Mouse (Mus musculus): ENCODE measurements around the gene Pum1.

Pum1 gene

GRCm38 (mm10) chr4:130738527-130738926, 75.4 kb downstream of the Pum1 start:
- DNase-seq, result peak; percentile 58

- DNase-seq, result no peak
Observed at GRCm38 (mm10) chr4:130744058-130744457, 80.9 kb downstream of the Pum1 start.

- peak; percentile 71 for DNase-seq
Observed at GRCm38 (mm10) chr4:130745561-130746306, 82.6 kb downstream of the Pum1 start.

DNA sequence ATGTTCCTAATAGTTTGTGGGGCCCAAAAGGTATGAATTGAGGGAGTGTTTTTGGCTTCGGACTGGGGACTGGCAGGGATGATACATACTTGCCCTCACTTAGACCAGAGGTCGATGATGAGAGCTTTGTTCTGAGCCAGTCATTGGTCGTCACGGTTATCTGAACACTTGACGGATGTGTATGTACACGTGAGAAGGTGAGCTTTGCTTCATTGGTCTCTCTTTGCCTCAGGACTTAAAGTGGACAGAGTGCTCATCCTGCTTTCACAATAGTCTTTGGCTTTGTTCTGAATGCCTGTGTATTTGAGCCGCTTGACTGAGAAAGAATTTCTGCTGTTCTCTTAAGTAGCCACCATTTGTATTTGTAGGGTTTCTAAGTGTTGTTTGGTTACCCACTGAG, 86.4 kb downstream of the Pum1 start:
- no peak for DNase-seq

- DNase-seq, result no peak
Observed at GRCm38 (mm10) chr4:130751966-130752365, 88.8 kb downstream of the Pum1 start.

- DNase-seq, result no peak
Observed at GRCm38 (mm10) chr4:130752591-130752990, 89.5 kb downstream of the Pum1 start.

- no peak for DNase-seq
Observed at GRCm38 (mm10) chr4:130753755-130754154, 90.6 kb downstream of the Pum1 start.

- no peak for DNase-seq
Observed at GRCm38 (mm10) chr4:130754776-130755175, 91.7 kb downstream of the Pum1 start.

GRCm38 (mm10) chr4:130759875-130760274, 96.8 kb downstream of the Pum1 start:
- no peak for DNase-seq

GRCm38 (mm10) chr4:130761809-130762208, 98.7 kb downstream of the Pum1 start:
- no peak for DNase-seq

- no peak for DNase-seq
Observed at GRCm38 (mm10) chr4:130765399-130766160, 102.5 kb downstream of the Pum1 start.

- no peak for DNase-seq
Observed at GRCm38 (mm10) chr4:130766387-130766786, 103.3 kb downstream of the Pum1 start.

- DNase-seq, result no peak
Observed at GRCm38 (mm10) chr4:130766926-130767325, 103.8 kb downstream of the Pum1 start.

- DNase-seq, result no peak
Observed at GRCm38 (mm10) chr4:130773899-130774298, 110.8 kb downstream of the Pum1 start.

GRCm38 (mm10) chr4:130774822-130775221, 111.7 kb downstream of the Pum1 start:
- no peak for DNase-seq

GRCm38 (mm10) chr4:130777647-130778046, 114.5 kb downstream of the Pum1 start:
- DNase-seq, result no peak

DNA sequence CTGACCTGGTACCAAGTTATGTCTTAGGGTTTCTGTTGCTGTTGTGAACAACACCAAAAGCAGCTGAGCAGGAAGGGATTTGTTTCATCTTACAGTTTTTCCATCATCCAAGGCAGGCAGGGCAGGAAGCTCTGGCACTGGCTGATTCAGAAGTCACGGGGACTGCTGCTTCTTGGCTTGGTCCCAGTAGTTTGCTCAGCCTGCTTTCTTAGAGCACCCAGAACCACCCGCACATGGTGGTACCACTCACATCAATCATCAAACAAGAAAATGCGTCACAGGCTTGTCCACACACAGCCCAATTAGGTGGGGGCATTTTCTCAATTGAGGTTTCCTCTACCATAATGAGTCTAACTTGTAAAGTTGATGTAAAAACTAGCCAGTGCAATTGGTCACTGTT, 115.9 kb downstream of the Pum1 start:
- DNase-seq, result no peak

GRCm38 (mm10) chr4:130782492-130782891, 119.4 kb downstream of the Pum1 start:
- DNase-seq, result no peak

DNA sequence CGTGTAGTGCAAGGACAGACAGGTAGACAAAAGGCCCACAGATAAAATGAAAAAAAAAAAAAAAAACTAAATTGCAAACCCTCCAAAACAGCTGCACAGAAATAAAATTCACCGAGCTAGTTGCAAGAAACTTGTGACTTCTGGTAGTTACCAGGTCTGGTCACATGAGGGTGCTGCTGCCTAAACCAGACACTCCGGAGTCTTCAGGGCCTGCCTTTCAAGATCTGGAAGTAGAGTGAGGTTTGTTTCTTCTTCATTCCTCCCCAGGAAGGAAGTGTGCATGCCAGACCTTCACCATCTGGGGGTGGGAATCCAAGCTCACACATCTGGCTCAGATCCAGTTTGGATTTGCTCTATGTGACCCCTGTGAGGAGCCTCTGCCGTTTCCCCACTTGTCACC, 121.6 kb downstream of the Pum1 start:
- DNase-seq, result peak; percentile 72

GRCm38 (mm10) chr4:130787530-130787929, 124.4 kb downstream of the Pum1 start:
- DNase-seq, result no peak

GRCm38 (mm10) chr4:130790180-130790579, 127.1 kb downstream of the Pum1 start:
- peak; percentile 80 for DNase-seq

GRCm38 (mm10) chr4:130791811-130792375, 128.8 kb downstream of the Pum1 start:
- DNase-seq, result no peak

DNA sequence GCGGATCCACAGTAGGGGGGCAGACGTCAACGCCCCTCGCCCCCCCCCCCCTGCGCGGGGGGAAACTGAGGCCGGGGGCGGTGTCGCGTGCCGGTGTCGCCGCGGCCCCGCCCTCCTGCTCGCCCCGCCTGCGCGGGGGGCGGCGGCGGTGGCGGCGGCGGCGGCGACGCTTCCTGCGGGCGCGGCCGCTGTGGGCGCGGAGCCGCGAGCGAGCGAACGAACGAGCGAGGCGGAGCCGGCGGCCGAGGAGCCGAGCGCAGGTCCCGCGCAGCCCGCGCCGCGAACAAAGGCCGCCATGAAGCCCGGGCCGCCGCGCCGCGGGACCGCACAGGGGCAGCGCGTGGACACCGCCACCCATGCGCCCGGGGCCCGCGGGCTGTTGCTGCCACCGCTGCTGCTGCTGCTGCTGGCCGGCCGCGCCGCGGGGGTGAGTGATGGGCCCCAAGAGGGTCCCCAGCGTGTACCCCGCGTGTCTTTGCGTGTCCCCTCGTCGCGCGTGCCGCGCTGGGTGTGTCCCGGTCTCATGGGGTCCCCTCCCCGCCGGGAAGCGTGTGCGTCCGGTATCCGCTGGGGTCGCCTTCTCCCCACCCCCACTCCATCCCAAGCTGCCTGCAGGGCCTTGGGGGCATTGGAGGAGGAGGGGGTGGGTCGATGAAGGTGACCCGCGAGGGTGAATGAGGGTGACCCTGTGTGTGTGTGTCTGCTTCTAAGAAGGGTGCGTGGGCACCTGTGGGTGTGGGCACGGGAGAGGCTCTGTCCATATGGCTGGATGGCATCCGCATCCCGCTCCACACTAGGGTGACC, 129.5 kb downstream of the Pum1 start, which contains the start of gene Sdc3:
TSS of gene Sdc3 (plus strand) at position 162 of the 804 bp plus-strand sequence.
- DNase-seq, result peak; percentile 63
